Mouse (Mus musculus) urinary bladder, postnatal 10 days (tissue): ENCODE measurements around the gene Mob3c.
A peak's percentile ranks its signal among the peaks of the same experiment; 100 is the strongest.

Experiments used
- DNase-seq: peaks from one replicate; pipeline ENCODE4 v3.0.0; 2022; ENCODE audit warnings: low spot score

Gene Mob3c

GRCm38 (mm10) chr4:115835576-115835975 is 7.7 kb downstream of the Mob3c start:
- no peak for DNase-seq

DNA sequence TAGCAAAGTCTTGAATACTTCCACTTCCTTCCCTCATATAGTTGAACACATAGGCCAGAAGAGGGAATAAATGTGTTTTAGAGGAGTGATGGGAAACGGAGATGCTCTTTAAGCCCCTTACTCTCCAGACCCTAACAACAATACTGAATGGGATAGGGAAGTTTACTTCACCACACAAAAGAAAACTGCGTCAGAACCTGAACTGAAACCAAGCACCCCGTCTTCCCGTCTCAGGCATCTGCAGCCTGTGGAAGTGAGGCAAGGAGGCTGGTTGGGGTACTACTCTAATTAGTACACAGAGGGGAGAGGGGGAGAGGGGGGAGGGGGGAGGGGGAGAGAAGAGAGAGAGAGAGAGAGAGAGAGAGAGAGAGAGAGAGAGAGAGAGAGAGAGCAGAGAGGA is 10.3 kb downstream of the Mob3c start:
- DNase-seq: no peak

DNA sequence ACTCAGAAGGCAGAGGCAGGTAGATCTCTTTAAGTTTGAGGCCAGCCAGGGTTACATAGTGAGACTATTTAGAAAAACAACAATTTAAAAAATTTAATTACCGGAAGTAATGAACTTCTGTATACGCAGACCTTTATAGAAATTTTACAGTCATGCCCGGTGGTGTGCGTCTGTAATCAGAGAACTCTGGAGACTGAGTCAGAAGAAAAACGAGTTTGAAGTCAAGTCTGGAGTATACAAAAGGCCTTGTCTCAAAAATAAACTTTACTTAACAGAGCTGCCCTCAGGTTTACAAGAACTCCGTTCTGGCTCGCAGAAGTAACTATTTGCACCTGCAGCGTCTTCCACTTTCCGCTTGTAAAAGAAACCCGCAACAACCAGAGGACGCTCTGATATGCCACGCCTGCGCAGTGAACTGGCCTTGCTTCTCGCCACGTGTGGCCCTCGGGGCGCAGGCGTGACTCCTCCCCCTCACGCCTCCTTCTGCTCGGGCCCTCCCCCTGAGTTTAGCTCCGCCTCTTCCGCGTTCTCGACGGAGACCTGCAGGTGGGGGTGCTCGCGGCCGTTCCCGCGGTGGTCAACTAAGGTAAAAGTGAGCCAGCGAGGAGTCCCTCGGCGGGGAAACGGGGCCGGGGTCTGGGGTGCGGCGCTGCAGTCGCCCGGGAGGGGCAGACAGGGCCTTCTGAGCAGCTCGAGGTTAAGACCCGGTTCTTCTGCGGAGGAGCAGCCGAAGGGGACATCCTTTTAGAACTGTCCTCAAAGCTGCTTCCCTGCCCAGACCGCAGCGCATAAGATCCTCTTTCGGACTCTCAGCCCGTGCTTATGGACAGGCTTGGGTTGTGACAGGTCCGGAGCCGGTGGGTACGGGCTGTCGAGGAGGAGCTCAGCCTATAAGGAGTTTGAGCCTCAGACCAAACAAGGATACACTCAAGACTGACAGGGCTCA is 11.1 kb downstream of the Mob3c start, which contains the start of gene Mknk1:
Mknk1 (plus strand) TSS at position 503 of the 946 bp plus-strand sequence.
- peak; percentile 62 for DNase-seq

GRCm38 (mm10) chr4:115839956-115840355 is 12.1 kb downstream of the Mob3c start:
- DNase-seq: no peak

GRCm38 (mm10) chr4:115840842-115841241 is 12.9 kb downstream of the Mob3c start:
- no peak for DNase-seq

GRCm38 (mm10) chr4:115846656-115847055 is 18.8 kb downstream of the Mob3c start:
- no peak for DNase-seq

DNA sequence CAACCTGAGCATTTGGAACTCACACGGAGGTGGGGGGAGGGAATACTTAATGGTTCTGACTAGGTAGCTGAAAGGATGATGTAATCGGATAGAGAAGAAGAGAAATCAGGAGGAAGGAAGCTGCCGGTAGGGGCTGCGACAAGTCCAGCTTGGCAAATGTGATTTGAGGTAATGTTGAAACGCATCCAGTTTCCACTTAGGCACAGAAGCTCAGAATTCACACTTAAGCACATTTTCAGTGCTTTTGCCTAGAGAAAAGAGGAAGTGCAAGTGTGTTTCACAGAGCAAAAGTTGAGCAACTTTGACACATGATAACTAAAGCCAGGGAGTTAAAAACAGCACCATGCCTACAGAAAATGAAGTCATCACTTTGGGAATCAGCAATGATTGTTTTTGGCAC is 19.5 kb downstream of the Mob3c start:
- DNase-seq: no peak

- no peak for DNase-seq
Observed at GRCm38 (mm10) chr4:115848083-115848482, 20.2 kb downstream of the Mob3c start.

GRCm38 (mm10) chr4:115848990-115849677 is 21.2 kb downstream of the Mob3c start:
- DNase-seq: no peak

DNA sequence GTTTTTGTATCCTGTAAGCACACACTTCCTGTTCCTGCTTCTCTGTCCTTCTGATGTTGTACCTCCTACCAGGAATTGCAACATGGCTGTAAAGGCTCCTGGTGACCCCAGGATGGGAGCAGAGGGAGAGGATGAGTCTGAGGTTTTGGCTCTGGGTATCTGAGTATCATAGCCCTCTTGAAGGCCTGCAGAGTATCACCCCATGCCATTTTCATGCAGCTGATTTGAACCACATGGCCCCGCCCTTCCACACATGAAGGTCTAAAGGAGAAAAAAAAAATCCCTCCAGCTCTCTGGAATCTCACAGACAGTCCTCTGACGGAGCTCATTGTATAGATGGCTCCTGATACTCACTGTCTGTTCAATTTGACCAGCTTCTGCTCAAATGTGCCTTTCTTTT is 22.2 kb downstream of the Mob3c start:
- DNase-seq: no peak

- DNase-seq: no peak
Observed at GRCm38 (mm10) chr4:115850631-115851030, 22.7 kb downstream of the Mob3c start.

DNA sequence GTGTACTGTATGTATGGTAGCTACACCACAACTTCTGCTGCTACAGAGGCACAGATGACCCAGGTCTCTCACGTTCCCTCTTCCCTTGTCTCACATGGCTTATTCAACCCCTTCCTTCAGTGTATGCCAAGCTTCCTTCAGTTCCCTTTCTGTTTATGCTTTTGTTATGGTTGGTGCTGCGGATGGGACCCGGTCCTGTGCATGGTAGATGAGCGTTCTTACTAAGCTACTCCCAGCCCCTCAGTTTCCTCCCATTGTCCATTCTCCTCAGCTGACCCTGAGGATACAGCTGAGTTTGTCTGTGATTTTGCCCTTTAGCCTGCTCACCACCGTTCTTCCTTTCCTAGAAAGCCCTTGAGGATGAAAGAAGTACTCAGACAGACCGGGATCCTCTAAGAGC is 23.7 kb downstream of the Mob3c start:
- DNase-seq: no peak

- DNase-seq: no peak
Observed at GRCm38 (mm10) chr4:115855100-115855499, 27.2 kb downstream of the Mob3c start.

- DNase-seq: no peak
Observed at GRCm38 (mm10) chr4:115855609-115856008, 27.7 kb downstream of the Mob3c start.

DNA sequence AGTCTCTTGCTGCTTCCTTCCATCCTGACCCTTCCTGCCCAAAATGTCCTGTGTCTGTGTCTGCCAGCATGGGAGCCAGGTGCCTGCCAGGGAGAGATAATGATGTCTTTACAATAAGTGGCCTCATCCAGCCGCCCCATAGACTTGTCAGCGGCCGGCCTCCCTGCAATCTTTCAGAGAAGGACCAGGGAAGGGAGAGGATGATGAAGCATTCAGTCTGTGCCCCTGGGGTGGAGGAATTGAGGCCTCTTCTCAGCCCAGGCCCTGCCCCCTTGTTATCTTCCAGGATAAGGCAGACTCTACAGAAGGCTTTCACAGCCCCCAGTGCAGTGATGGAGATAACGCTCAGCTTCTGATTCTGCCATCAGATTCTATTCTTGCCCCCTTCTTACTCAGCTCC is 28.4 kb downstream of the Mob3c start:
- DNase-seq: no peak

GRCm38 (mm10) chr4:115857293-115857883 is 29.5 kb downstream of the Mob3c start:
- DNase-seq: no peak

DNA sequence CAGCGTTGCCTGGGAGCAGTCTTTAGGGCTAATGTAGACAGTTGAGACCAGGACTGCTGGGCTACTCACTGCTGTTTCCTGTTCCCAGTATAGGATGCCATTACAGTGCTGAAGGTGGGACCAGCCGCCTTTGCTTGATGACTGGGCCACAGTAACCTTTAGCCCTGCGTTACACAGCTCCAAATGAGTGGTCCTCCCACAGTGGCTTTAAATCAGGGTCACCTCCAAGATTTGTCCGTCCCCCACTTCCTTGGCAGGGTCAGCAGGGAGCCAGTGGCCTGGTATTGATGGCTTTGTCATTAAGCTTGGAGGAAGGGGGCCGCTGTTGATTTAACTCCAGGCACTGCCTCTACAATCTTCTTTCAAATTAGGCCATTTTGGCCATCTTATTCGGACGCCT is 35.5 kb downstream of the Mob3c start:
- DNase-seq: no peak

GRCm38 (mm10) chr4:115863880-115864279 is 36.0 kb downstream of the Mob3c start:
- DNase-seq: no peak

- no peak for DNase-seq
Observed at GRCm38 (mm10) chr4:115869512-115870210, 41.8 kb downstream of the Mob3c start.

DNA sequence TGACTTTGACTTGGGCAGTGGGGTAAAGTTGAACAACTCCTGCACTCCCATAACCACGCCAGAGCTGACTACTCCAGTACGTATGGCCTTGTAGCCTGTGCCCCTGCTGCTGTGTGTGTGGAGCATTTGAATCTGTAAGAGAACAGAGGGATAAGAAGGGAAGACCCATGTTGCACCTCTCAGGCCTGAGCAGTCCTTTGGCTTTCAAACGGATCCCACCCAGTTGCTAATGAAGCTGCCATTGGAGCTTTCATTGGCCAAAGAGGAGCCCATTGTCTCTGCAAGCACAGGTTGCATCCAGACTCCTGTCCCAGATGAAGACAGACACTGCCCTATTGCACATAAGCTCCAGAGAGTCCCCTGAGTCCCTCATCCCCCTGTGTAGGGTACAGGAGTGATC is 45.3 kb downstream of the Mob3c start:
- DNase-seq: no peak

- no peak for DNase-seq
Observed at GRCm38 (mm10) chr4:115878216-115878678, 50.4 kb downstream of the Mob3c start.

- DNase-seq: no peak
Observed at GRCm38 (mm10) chr4:115878828-115879227, 50.9 kb downstream of the Mob3c start.
